Comparison of ENCODE assay signal across 8 mouse cellular contexts in the genomic region with DNA sequence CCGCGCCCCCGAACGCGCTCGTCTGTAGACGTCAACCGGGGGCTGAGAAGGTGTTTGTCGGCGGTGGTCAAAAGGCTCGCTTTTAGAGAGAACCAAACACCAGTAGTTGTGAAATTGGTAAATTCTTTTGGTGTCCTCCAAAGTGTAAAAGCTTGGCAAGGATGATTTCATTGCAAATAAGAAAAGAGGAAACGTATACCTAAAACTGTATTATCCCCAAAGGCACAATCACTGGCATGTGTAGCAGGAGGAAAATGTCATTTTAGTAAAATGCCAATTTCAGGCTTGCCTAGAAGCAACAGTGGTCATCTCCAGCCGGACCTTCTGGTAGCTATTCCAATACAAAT. TPM values are rescaled to one million over a fixed set of nuclear protein-coding genes. Genes with fewer than 3 reads are reported as not detected.
A peak's percentile ranks its signal among the peaks of the same experiment; 100 is the strongest.
DNase-seq lines count a peak whose midpoint lies in the region; ATAC-seq and TF ChIP-seq lines count a peak whose summit lies in the region.

No protein-coding gene starts in this region.

- no peak for ATAC-seq in intestine, postnatal 0 days
- ATAC-seq in neural tube, embryonic 13.5 days (ENCODE audit: low read depth), result no peak

- H3K4me2 ChIP-seq in intestine, postnatal 0 days (replicated peaks; ENCODE audit: low read depth), result peak overlapping the region; percentile 94
- peak overlapping the region; percentile 64 for H3K4me2 ChIP-seq in neural tube, embryonic 13.5 days

- intact Hi-C loops in gastrocnemius, postnatal 14 days (cut with DNase I; ENCODE audit: low total_unique reads), result no loop called here

- no peaks in the 10 kb centered on the region for H3K79me2 ChIP-seq in liver, adult 2 months (ENCODE audit: control insufficient read depth, insufficient read depth, low read length)

- H3K27ac ChIP-seq in liver, adult 2 months (replicated peaks; ENCODE audit: insufficient read depth, low read depth, low read length), result peak overlapping the region; percentile 82
- peak overlapping the region; percentile 97 for H3K27ac ChIP-seq in embryonic fibroblast, embryonic 13.5 days (ENCODE audit: insufficient read depth, low read length)
- peak overlapping the region; percentile 93 for H3K27ac ChIP-seq in intestine, postnatal 0 days (ENCODE audit: low read depth, low read length)
- H3K27ac ChIP-seq in neural tube, embryonic 13.5 days (replicated peaks), result peak overlapping the region; percentile 98

- H3K36me3 ChIP-seq in liver, adult 2 months (ENCODE audit: control insufficient read depth, insufficient read depth, low read length), result peaks cover 2% of the 10 kb centered on the region; the same call in 1 of the 2 replicates
- H3K36me3 ChIP-seq in intestine, postnatal 0 days (ENCODE audit: control insufficient read depth, insufficient read depth), result no peaks in the 10 kb centered on the region
- H3K36me3 ChIP-seq in neural tube, embryonic 13.5 days, result peaks cover 4% of the 10 kb centered on the region

- no peak for TF ChIP-seq POLR2A in liver, adult 2 months (IDR thresholded peaks at IDR 0.05; ENCODE audit: extremely low read depth, insufficient read depth, low read length)
- no peak for TF ChIP-seq POLR2A in embryonic fibroblast, embryonic 13.5 days (IDR thresholded peaks at IDR 0.05; ENCODE audit: low read depth, low read length)

- WGBS in liver, adult 2 months, result under 1% methylated on average over 13 of the region's 13 CpGs
- WGBS in intestine, postnatal 0 days, result 2% methylated on average over 13 of the region's 13 CpGs
- 3% methylated on average over 13 of the region's 13 CpGs for WGBS in neural tube, embryonic 13.5 days

- DNase-seq in liver, adult 2 months (ENCODE audit: extremely low read depth, low read depth, low spot score), result no peak
- no peak for DNase-seq in liver
- no peak for DNase-seq in ovary, postnatal 14 days (ENCODE audit: low spot score)
- no peak for DNase-seq in gastrocnemius, postnatal 14 days
- DNase-seq in urinary bladder, postnatal 25 days (ENCODE audit: low spot score), result no peak

- no peaks in the 10 kb centered on the region for H3K27me3 ChIP-seq in liver, adult 2 months (ENCODE audit: control insufficient read depth, insufficient read depth, low read length)
- H3K27me3 ChIP-seq in intestine, postnatal 0 days (replicated peaks; ENCODE audit: control insufficient read depth, insufficient read depth, low read length), result no peaks in the 10 kb centered on the region
- H3K27me3 ChIP-seq in neural tube, embryonic 13.5 days, result no peaks in the 10 kb centered on the region

- H3K9ac ChIP-seq in liver, adult 2 months (ENCODE audit: low read depth, low read length), result peak overlapping the region; percentile 85
- H3K9ac ChIP-seq in intestine, postnatal 0 days (ENCODE audit: low read depth, low read length), result peak overlapping the region; percentile 90
- peak overlapping the region; percentile 93 for H3K9ac ChIP-seq in neural tube, embryonic 13.5 days

- H3K9me3 ChIP-seq in intestine, postnatal 0 days (ENCODE audit: control insufficient read depth), result no peaks in the 10 kb centered on the region
- H3K9me3 ChIP-seq in neural tube, embryonic 13.5 days, result no peaks in the 10 kb centered on the region

- no peak for TF ChIP-seq CTCF in liver, adult 2 months (IDR thresholded peaks at IDR 0.05; ENCODE audit: low read depth, low read length)
- no peak for TF ChIP-seq CTCF in embryonic fibroblast, embryonic 13.5 days (IDR thresholded peaks at IDR 0.05; ENCODE audit: borderline replicate concordance, insufficient read depth, low read length)
- no peak for TF ChIP-seq CTCF in intestine, postnatal 0 days (IDR thresholded peaks at IDR 0.05; ENCODE audit: low read depth)

- peaks cover 2% of the 10 kb centered on the region; the same call in 1 of the 2 replicates for H3K4me1 ChIP-seq in liver, adult 2 months (ENCODE audit: control insufficient read depth, insufficient read depth, low read length)
- no peaks in the 10 kb centered on the region for H3K4me1 ChIP-seq in embryonic fibroblast, embryonic 13.5 days (ENCODE audit: control insufficient read depth, insufficient read depth, low read length)
- H3K4me1 ChIP-seq in intestine, postnatal 0 days (replicated peaks; ENCODE audit: control insufficient read depth, insufficient read depth, low read length), result no peaks in the 10 kb centered on the region
- H3K4me1 ChIP-seq in neural tube, embryonic 13.5 days (replicated peaks), result 0 out of 2 replicates have a peak, but pooled peaks cover 3% of the 10 kb centered on the region

- peak overlapping the region; percentile 82 for H3K4me3 ChIP-seq in liver, adult 2 months (ENCODE audit: insufficient read depth, low read depth, low read length)
- H3K4me3 ChIP-seq in embryonic fibroblast, embryonic 13.5 days (ENCODE audit: insufficient read depth, low read length), result peak overlapping the region; percentile 59
- H3K4me3 ChIP-seq in intestine, postnatal 0 days (ENCODE audit: low read depth, low read length), result peak overlapping the region; percentile 77
- H3K4me3 ChIP-seq in neural tube, embryonic 13.5 days, result peak overlapping the region; percentile 66

RNA-seq across cellular contexts. Expression of gene Agbl3, which starts 0.7 kb away (rescaled TPM):
- total RNA-seq in liver, adult 2 months (2014; rRNA removed), result 8.4 and 8.6 TPM in 2 replicates
- polyA plus RNA-seq in liver, adult 2 months (2012; rRNA removed), result 2.2 and 2.3 TPM in 2 replicates
- polyA plus RNA-seq in embryonic fibroblast, embryonic 13.5 days (2011; ENCODE audit: insufficient read length, low read depth, missing spikeins), result 5.0 and 6.8 TPM in 2 replicates
- 4.7 and 5.2 TPM in 2 replicates for polyA plus RNA-seq in intestine, postnatal 0 days (2015; fragmentation: Nextera tagmentation; extraction: Ambion mirVana)
- 8.5 and 11.6 TPM in 2 replicates for polyA plus RNA-seq in neural tube, embryonic 13.5 days (2015; fragmentation: Nextera tagmentation; extraction: Ambion mirVana)
- total RNA-seq in gastrocnemius, postnatal 14 days (2021), result 1 to 10 TPM; 3.0 to 3.9 TPM
